15 mouse cellular contexts compared by ENCODE assay signal in genomic region chr10:40163338-40163737, GRCm38 (mm10). TPM values are rescaled to one million over a fixed set of nuclear protein-coding genes. Genes with fewer than 3 reads are reported as not detected.
A peak's percentile ranks its signal among the peaks of the same experiment; 100 is the strongest.
DNase-seq lines count a peak whose midpoint lies in the region; ATAC-seq and TF ChIP-seq lines count a peak whose summit lies in the region.
"Had no signal": no experiment of that assay in that cellular context is flagged by ENCODE, and none has a peak within 500 bp of the region (broad histone marks: within the 10 kb centered on the region; RNA-seq: fewer than 3 reads in every experiment).

No protein-coding gene starts in this region.

- 57% methylated on average over 8 of the region's 8 CpGs for WGBS in liver, postnatal 0 days (ENCODE audit: insufficient replicate concordance)
- WGBS in liver, embryonic 12.5 days (ENCODE audit: insufficient replicate concordance) = 51% methylated on average over 8 of the region's 8 CpGs
- 91% methylated on average over 8 of the region's 8 CpGs for whole genome bisulfite sequencing in forebrain, embryonic 13.5 days

- no peak overlapping the region for H3K9ac ChIP-seq in liver, postnatal 0 days (replicated peaks)
- H3K9ac ChIP-seq in liver, embryonic 12.5 days = no peak overlapping the region
- H3K9ac ChIP-seq in forebrain, embryonic 13.5 days = no peak overlapping the region
- H3K9ac ChIP-seq: hindbrain, embryonic 14.5 days; limb, embryonic 13.5 days; lung, embryonic 15.5 days had no signal

- peaks cover 10% of the 10 kb centered on the region for H3K4me1 ChIP-seq in liver, postnatal 0 days (ENCODE audit: insufficient read depth)
- peaks cover 23% of the 10 kb centered on the region for H3K4me1 ChIP-seq in liver, embryonic 12.5 days
- H3K4me1 ChIP-seq in forebrain, embryonic 13.5 days = no peaks in the 10 kb centered on the region
- H3K4me1 ChIP-seq: limb, embryonic 13.5 days; lung, embryonic 15.5 days; midbrain, embryonic 10.5 days had no signal

- no peaks in the 10 kb centered on the region for H3K9me3 ChIP-seq in liver, postnatal 0 days (ENCODE audit: low read length)
- no peaks in the 10 kb centered on the region for H3K9me3 ChIP-seq in liver, embryonic 12.5 days (replicated peaks)
- no peaks in the 10 kb centered on the region for H3K9me3 ChIP-seq in forebrain, embryonic 13.5 days (replicated peaks)
- H3K9me3 ChIP-seq: limb, embryonic 13.5 days; lung, embryonic 15.5 days; midbrain, embryonic 10.5 days had no signal

- no peak for TF ChIP-seq CTCF in liver, postnatal 0 days (IDR thresholded peaks at IDR 0.05; ENCODE audit: low read depth)

- no peak for DNase-seq in liver, postnatal 0 days
- DNase-seq in CD4-positive, CD25-positive, alpha-beta regulatory T cell, adult 2 months (ENCODE audit: low read depth, low spot score) = peak; percentile 67
- peak; percentile 73 for DNase-seq in thymus, postnatal 14 days
- DNase-seq in right cerebral cortex, adult 18-20 months = no peak
- DNase-seq in cerebellum, postnatal 25 days = no peak
- DNase-seq: adrenal gland, postnatal 10 days; cerebellum, adult 9-11 months had no signal

- no peak for TF ChIP-seq EP300 in liver, postnatal 0 days (IDR thresholded peaks at IDR 0.05; ENCODE audit: low read depth)

- H3K27me3 ChIP-seq in liver, postnatal 0 days (ENCODE audit: insufficient read depth, low read length) = no peaks in the 10 kb centered on the region
- H3K27me3 ChIP-seq in liver, embryonic 12.5 days (replicated peaks) = no peaks in the 10 kb centered on the region
- no peaks in the 10 kb centered on the region for H3K27me3 ChIP-seq in forebrain, embryonic 13.5 days
- H3K27me3 ChIP-seq: limb, embryonic 13.5 days; lung, embryonic 15.5 days had no signal

- H3K4me2 ChIP-seq in liver, postnatal 0 days (ENCODE audit: low read depth, low read length) = 0 out of 2 replicates have a peak overlapping the region, but pooled peaks have one; percentile 54
- H3K4me2 ChIP-seq in liver, embryonic 12.5 days = no peak overlapping the region
- H3K4me2 ChIP-seq in forebrain, embryonic 13.5 days = no peak overlapping the region
- H3K4me2 ChIP-seq: hindbrain, embryonic 14.5 days; limb, embryonic 13.5 days; lung, embryonic 15.5 days had no signal

- ATAC-seq in liver, postnatal 0 days = no peak
- no peak for ATAC-seq in liver, embryonic 12.5 days
- peak; percentile 58 for ATAC-seq in megakaryocyte, adult 5-6 weeks (ENCODE audit: poor library complexity, severe bottlenecking)
- ATAC-seq in forebrain, embryonic 13.5 days = no peak

- no peaks in the 10 kb centered on the region for H3K36me3 ChIP-seq in liver, postnatal 0 days (replicated peaks; ENCODE audit: insufficient read depth, low read length)
- H3K36me3 ChIP-seq in liver, embryonic 12.5 days = no peaks in the 10 kb centered on the region
- H3K36me3 ChIP-seq in forebrain, embryonic 13.5 days (ENCODE audit: poor library complexity, severe bottlenecking) = no peaks in the 10 kb centered on the region
- H3K36me3 ChIP-seq: limb, embryonic 13.5 days; lung, embryonic 15.5 days; midbrain, embryonic 10.5 days had no signal

- no peak overlapping the region for H3K4me3 ChIP-seq in liver, postnatal 0 days (ENCODE audit: low read depth, low read length)
- no peak overlapping the region for H3K4me3 ChIP-seq in liver, embryonic 12.5 days
- no peak overlapping the region for H3K4me3 ChIP-seq in forebrain, embryonic 13.5 days
- H3K4me3 ChIP-seq: left cerebral cortex, adult 2 months; limb, embryonic 13.5 days; lung, embryonic 15.5 days; midbrain, embryonic 10.5 days had no signal

- no peak overlapping the region for H3K27ac ChIP-seq in liver, postnatal 0 days (ENCODE audit: low read depth)
- H3K27ac ChIP-seq in liver, embryonic 12.5 days = no peak overlapping the region
- no peak overlapping the region for H3K27ac ChIP-seq in forebrain, embryonic 13.5 days
- H3K27ac ChIP-seq: hindbrain, embryonic 14.5 days; left cerebral cortex, adult 2 months; limb, embryonic 13.5 days; lung, embryonic 15.5 days; midbrain, embryonic 10.5 days had no signal

RNA-seq across cellular contexts. Expression of gene Slc16a10, which starts 21.3 kb away (rescaled TPM):
- 20.2 and 22.1 TPM in 2 replicates for polyA plus RNA-seq in liver, postnatal 0 days (2015; fragmentation: Nextera tagmentation; extraction: Ambion mirVana)
- 93.9 and 99.9 TPM in 2 replicates for polyA plus RNA-seq in liver, embryonic 12.5 days (2016; fragmentation: Nextera tagmentation; extraction: Ambion mirVana)
- total RNA-seq in megakaryocyte, adult 5-6 weeks (2015) = 45.0 and 56.3 TPM in 2 replicates
- 29.8 and 31.6 TPM in 2 replicates for total RNA-seq in megakaryocyte, adult 5-6 weeks (2017)
- 3.1 and 6.8 TPM in 2 replicates for polyA plus RNA-seq in forebrain, embryonic 13.5 days (2015; fragmentation: Nextera tagmentation; extraction: Ambion mirVana)

Comparison
In these comparisons a context has a peak if more than half of its experiments do, and no peak if none do; other contexts are left out.
1. DNase-seq: peak in CD4-positive, CD25-positive, alpha-beta regulatory T cell, adult 2 months (single experiment) and thymus, postnatal 14 days (single experiment); none in liver, postnatal 0 days (single experiment), right cerebral cortex, adult 18-20 months (single experiment) and cerebellum, postnatal 25 days (0 of 2).